Mouse (Mus musculus) small intestine, adult 2 months (tissue): ENCODE measurements at regions not wholly inside any gene's neighbourhood (a gene's known extent, or its start where the extent isn't known, plus 50 kb on each side); places are given as distances from the start of the nearest gene placed in this dataset.

ENCODE experiments used
- H3K27ac ChIP-seq: fragments of 200-500 bp; 2 replicates; pipeline ENCODE4 v1.5.1; 2012; ENCODE audit warnings: low read depth, low read length, control low read depth, inconsistent platforms; ENCODE audit not compliant: insufficient read depth
- H3K27me3 ChIP-seq: fragments of 200-500 bp; 2 replicates; pipeline ENCODE4 v1.6.1; 2012; ENCODE audit warnings: mild to moderate bottlenecking, moderate library complexity, low read length, inconsistent platforms; ENCODE audit not compliant: control insufficient read depth, insufficient read depth
- H3K36me3 ChIP-seq: fragments of 200-500 bp; 2 replicates; pipeline ENCODE4 v1.6.1; 2012; ENCODE audit warnings: mild to moderate bottlenecking, low read length, control low read depth, inconsistent platforms; ENCODE audit not compliant: control insufficient read depth, insufficient read depth
- H3K4me1 ChIP-seq: fragments of 200-500 bp; 2 replicates; pipeline ENCODE4 v1.6.1; 2012; ENCODE audit warnings: low read length, inconsistent platforms, mixed read lengths; ENCODE audit not compliant: control insufficient read depth, insufficient read depth, insufficient read length
- H3K4me3 ChIP-seq: fragments of 200-500 bp; 2 replicates; pipeline ENCODE4 v1.5.1; 2012; ENCODE audit warnings: low read depth, mild to moderate bottlenecking, control low read depth, inconsistent platforms, low read length, moderate library complexity
- CTCF ChIP-seq: fragments of 200-500 bp; IDR thresholded peaks from 2 replicates; pipeline ENCODE4 v1.5.1; 2012; ENCODE audit warnings: low read depth, mild to moderate bottlenecking, control low read depth, inconsistent platforms, low read length, moderate library complexity, mixed read lengths; ENCODE audit not compliant: insufficient replicate concordance, insufficient read length; ENCODE audit errors: extremely low read depth
- POLR2A ChIP-seq: fragments of 200-500 bp; IDR thresholded peaks from 2 replicates; pipeline ENCODE4 v1.6.1; 2012; ENCODE audit warnings: low read depth, mild to moderate bottlenecking, control low read depth, inconsistent platforms, low read length, moderate library complexity
- WGBS: fragments of 180-500 bp; shearing (Covaris S2); methylation state at CpG from one replicate; pipeline ENCODE4 v1.1.7; 2018; 5-methylcytosine and 5-hydroxymethylcytosine counted together

DNA sequence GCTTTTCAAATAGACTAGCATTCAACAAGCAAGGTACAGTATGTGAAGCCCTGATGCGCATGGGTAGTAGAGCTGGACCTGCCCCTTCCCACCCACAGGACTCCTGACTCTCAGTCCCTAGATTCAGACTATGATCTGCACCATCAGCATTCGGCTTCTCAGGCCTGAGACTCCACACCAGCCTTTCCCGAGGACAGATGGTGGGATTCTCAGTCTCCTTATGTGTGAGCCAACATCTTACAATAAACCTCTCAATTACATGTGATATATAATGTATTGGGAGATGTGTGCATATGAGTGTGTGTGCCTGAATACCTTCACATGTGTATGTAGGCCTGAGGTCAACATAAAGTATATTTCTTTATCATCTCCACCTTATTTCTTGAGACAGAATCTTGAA lies 268.3 kb downstream of the Rybp start:
- H3K4me3 ChIP-seq, result no peak overlapping the region
- no peaks in the 10 kb centered on the region for H3K36me3 ChIP-seq
- H3K4me1 ChIP-seq, result no peaks in the 10 kb centered on the region
- no peaks in the 10 kb centered on the region for H3K27me3 ChIP-seq
- WGBS, result 76% methylated on average over 3 of the region's 3 CpGs
- H3K27ac ChIP-seq, result no peak overlapping the region
- TF ChIP-seq POLR2A (no peak), CTCF (no peak)

DNA sequence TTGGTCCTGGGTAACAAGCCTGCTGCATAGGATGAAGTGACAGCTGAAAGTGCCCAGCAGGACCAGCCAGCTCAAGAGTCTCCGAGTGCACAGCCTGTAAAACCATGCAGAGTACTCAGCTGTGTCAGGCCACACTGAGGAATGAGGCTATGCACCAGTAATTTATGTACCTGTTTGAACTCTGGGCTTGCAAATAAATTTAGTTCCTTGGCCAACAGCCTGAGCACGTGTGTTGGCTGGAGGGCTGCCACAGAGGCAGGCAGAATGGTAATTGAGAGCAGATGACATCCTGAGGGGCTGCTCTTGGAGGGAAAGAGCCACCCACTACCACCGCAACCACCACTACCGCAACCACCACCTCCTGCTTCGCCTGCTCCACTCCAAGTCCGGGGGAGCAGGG lies 273.3 kb downstream of the Rybp start:
- no peak overlapping the region for H3K4me3 ChIP-seq
- H3K4me1 ChIP-seq, result peaks cover 3% of the 10 kb centered on the region; the same call in 1 of the 2 replicates
- peaks cover 3% of the 10 kb centered on the region; the same call in 1 of the 2 replicates for H3K27me3 ChIP-seq
- H3K27ac ChIP-seq, result no peak overlapping the region
- no peaks in the 10 kb centered on the region for H3K36me3 ChIP-seq
- WGBS, result 41% methylated on average over 6 of the region's 6 CpGs
- TF ChIP-seq CTCF, result no peak
- TF ChIP-seq POLR2A, result no peak

DNA sequence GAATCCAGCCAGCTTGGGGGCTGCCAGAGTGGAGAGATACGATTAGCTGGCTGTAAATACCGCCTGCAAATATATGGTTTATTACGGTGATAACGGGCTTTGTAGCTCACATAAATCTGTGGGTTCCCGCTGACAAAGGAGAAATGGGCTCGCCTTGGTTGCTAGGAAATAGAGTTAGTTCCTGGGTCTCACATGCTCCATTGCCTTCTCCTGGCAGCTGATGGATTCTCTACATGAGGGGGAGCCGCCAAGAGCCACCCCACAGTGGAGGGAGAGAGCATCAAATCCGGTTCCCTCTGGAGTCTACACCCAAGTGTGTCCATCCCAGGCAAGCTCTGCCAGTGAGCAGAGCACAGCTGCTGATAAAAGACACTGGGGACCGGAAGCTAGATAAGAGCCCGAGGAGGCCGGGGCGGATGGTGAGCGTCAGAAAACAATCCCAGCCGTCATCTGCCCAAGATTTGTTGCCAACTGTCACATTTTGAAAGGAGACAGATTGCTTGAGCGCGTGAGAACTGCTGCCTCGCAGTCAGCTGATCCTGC lies 275.7 kb downstream of the Rybp start:
- H3K4me1 ChIP-seq, result peaks cover 3% of the 10 kb centered on the region; the same call in 1 of the 2 replicates
- no peaks in the 10 kb centered on the region for H3K36me3 ChIP-seq
- TF ChIP-seq POLR2A (no peak), CTCF (no peak)
- 4% methylated on average over 17 of the region's 17 CpGs for WGBS
- H3K4me3 ChIP-seq, result no peak overlapping the region
- peaks cover 3% of the 10 kb centered on the region; the same call in 1 of the 2 replicates for H3K27me3 ChIP-seq
- H3K27ac ChIP-seq, result no peak overlapping the region

DNA sequence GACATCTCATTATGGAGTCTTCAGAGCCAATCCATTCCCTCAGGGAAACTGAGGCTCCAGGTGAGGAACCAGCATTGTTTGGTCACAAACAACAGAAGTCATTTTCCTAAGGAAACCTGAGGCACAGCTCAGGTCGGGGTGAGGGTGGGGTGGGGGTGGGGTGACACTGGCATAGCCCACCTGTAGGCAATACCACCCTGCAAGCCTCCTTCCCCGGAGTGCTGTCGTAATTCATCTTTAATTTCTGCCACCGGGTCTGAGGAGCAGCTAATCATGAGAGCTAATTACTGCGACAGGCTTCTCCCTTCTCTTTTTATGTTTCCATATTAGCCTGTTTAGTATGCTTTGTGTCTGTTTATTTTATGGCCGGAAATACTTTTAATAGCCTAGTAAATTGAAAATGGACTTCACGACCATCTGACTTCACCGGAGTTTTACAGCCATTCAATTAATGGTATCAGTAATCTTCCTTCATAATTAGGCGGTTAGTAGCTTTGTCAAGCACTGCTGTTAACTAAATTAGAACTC lies 276.3 kb downstream of the Rybp start:
- peaks cover 3% of the 10 kb centered on the region; the same call in 1 of the 2 replicates for H3K4me1 ChIP-seq
- TF ChIP-seq CTCF (no peak), POLR2A (no peak)
- H3K27ac ChIP-seq, result no peak overlapping the region
- WGBS, result 15% methylated on average over 9 of the region's 9 CpGs
- H3K27me3 ChIP-seq, result peaks cover 3% of the 10 kb centered on the region; the same call in 1 of the 2 replicates
- no peak overlapping the region for H3K4me3 ChIP-seq
- H3K36me3 ChIP-seq, result no peaks in the 10 kb centered on the region

DNA sequence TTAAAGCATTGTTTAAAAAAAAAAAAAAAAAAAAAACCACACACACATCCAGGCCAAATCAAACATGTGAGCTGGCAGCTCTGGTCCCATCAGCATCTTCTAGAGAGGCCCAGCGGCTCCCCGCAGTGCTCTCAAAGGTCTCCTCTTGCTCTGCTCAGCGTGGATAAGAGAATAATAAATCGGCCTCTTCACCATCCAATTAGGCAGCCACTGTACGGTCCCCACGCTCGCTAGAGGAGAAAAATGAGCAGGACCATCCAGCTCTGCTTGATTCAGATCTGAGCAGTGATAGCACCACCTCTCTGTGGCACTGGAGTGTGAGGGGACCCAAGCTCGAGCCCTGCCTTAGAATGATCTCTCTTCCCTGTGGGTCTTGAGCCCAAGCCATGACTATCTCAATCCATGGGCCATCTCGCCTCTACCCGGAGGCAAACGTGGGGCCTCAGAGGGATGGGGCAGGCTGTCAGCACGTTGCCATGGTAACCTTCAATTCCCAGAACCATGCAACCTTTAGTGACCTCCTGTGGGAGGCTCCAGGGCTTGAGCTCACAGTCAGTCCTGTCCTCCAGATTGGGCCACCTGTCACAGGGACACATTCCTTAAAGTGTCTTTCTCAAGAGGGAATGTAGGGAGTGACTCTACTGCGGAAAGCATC lies 273.6 kb upstream of the Prok2 start:
- no peaks in the 10 kb centered on the region for H3K36me3 ChIP-seq
- peaks cover 2% of the 10 kb centered on the region; the same call in 1 of the 2 replicates for H3K4me1 ChIP-seq
- no peak for TF ChIP-seq CTCF
- TF ChIP-seq POLR2A, result no peak
- 69% methylated on average over 13 of the region's 13 CpGs for WGBS
- H3K27me3 ChIP-seq, result no peaks in the 10 kb centered on the region
- no peak overlapping the region for H3K4me3 ChIP-seq
- no peak overlapping the region for H3K27ac ChIP-seq

DNA sequence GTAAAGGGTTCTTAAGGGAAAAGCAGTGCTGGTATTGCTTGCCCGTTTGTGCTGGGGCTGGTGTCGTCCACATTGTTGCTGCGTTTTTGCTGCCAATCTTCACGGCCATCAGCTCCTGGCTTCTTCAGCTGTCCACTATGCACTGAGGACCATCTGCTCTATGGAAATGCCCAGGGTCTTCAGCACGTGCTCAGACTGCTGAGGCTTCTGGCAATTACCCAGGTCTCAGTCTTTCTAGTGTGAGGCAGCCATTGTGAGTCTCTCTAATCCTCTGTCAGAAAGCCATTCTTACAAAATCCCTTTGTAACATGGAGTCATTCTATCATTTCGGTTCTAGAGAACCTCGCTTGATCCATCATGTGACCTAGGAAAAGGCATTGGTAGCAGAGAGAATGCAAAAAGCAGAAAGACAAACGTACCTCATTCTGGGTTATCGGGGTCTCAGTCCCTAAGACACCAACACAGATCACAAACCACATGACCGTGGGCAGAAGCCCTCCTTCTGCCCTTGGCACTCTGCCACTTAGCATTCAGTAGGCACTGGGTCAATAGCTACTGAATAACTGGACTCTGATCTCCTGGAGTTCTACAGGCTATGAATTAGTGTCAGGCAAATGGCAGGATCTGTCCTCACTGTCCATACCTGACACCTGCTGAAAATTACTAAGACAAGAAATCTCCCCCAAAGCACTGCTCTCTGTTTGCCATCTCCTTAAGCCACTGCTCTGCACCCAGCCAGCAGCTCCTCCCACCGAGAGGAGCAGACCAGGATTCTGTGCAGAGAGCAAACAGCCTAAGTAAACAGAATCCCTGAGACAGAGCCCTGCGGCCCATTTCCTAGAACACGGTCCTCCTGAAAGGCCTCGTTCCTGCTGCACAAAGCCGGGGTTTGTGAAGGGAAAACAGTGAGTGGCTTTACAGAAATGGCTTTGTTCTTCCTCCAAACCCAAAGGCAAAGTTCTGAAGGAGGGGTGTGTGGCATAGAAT lies 270.1 kb upstream of the Prok2 start:
- Histone ChIP-seq H3K27me3 (no peaks in the 10 kb centered on the region), H3K4me1 (peaks cover 4% of the 10 kb centered on the region), H3K27ac (no peak overlapping the region), H3K36me3 (no peaks in the 10 kb centered on the region), H3K4me3 (no peak overlapping the region)
- 46% methylated on average over 15 of the region's 15 CpGs for WGBS
- TF ChIP-seq POLR2A, result no peak
- no peak for TF ChIP-seq CTCF
